Mouse (Mus musculus): ENCODE results near the gene Tjp2. TPM values are rescaled to one million over a fixed set of nuclear protein-coding genes. Genes with fewer than 3 reads are reported as not detected.
"Not testable (repeated sequence)": the region's sequence is repeated elsewhere in the genome, so short reads cannot be mapped to it uniquely, and the experiment has no call there.

Tjp2 gene
- total RNA-seq, 4 experiments from 2014 or later: 2.6 to 4.6 (median 4.0) TPM

- DNase-seq (ENCODE audit: low spot score in 2 of 2): no peak
Observed at GRCm38 (mm10) chr19:24221455-24221854, 3.4 kb downstream of the Tjp2 start.

- no peak for DNase-seq (ENCODE audit: low spot score in 2 of 2)
Observed at GRCm38 (mm10) chr19:24220795-24221445, 3.9 kb downstream of the Tjp2 start.

- DNase-seq (ENCODE audit: low spot score in 2 of 2): no peak
Observed at GRCm38 (mm10) chr19:24219011-24219410, 5.8 kb downstream of the Tjp2 start.

GRCm38 (mm10) chr19:24218291-24218690, 6.5 kb downstream of the Tjp2 start:
- DNase-seq (ENCODE audit: low spot score in 2 of 2): no peak

GRCm38 (mm10) chr19:24217851-24218250, 7.0 kb downstream of the Tjp2 start:
- no peak for DNase-seq (ENCODE audit: low spot score in 2 of 2)

- DNase-seq (ENCODE audit: low spot score in 2 of 2): no peak
Observed at GRCm38 (mm10) chr19:24216771-24217170, 8.1 kb downstream of the Tjp2 start.

GRCm38 (mm10) chr19:24214939-24215338, 9.9 kb downstream of the Tjp2 start:
- DNase-seq (ENCODE audit: low spot score in 2 of 2): no peak

GRCm38 (mm10) chr19:24213299-24213698, 11.5 kb downstream of the Tjp2 start:
- no peak for DNase-seq (ENCODE audit: low spot score in 2 of 2)

GRCm38 (mm10) chr19:24212552-24213249, 12.1 kb downstream of the Tjp2 start:
- DNase-seq (ENCODE audit: low spot score in 2 of 2): no peak

GRCm38 (mm10) chr19:24211168-24211567, 13.7 kb downstream of the Tjp2 start:
- DNase-seq (ENCODE audit: low spot score in 2 of 2): no peak

- no peak for DNase-seq (ENCODE audit: low spot score in 2 of 2)
Observed at GRCm38 (mm10) chr19:24209516-24209915, 15.3 kb downstream of the Tjp2 start.

- no peak for DNase-seq (ENCODE audit: low spot score in 2 of 2)
Observed at GRCm38 (mm10) chr19:24207967-24208366, 16.9 kb downstream of the Tjp2 start.

GRCm38 (mm10) chr19:24205001-24205400, 19.8 kb downstream of the Tjp2 start:
- DNase-seq (ENCODE audit: low spot score in 2 of 2): no peak

GRCm38 (mm10) chr19:24201848-24202247, 23.0 kb downstream of the Tjp2 start:
- no peak for DNase-seq (ENCODE audit: low spot score in 2 of 2)

GRCm38 (mm10) chr19:24200566-24200965, 24.3 kb downstream of the Tjp2 start:
- no peak for DNase-seq (ENCODE audit: low spot score in 2 of 2)

GRCm38 (mm10) chr19:24198676-24199303, 26.0 kb downstream of the Tjp2 start:
- DNase-seq (ENCODE audit: low spot score in 2 of 2): no peak

- DNase-seq (ENCODE audit: low spot score in 2 of 2): no peak
Observed at GRCm38 (mm10) chr19:24197338-24197737, 27.5 kb downstream of the Tjp2 start.

- no peak for DNase-seq (ENCODE audit: low spot score in 2 of 2)
Observed at GRCm38 (mm10) chr19:24195224-24195623, 29.6 kb downstream of the Tjp2 start.

- no peak for DNase-seq (ENCODE audit: low spot score in 2 of 2)
Observed at GRCm38 (mm10) chr19:24194216-24194615, 30.6 kb downstream of the Tjp2 start.

- no peak for DNase-seq (ENCODE audit: low spot score in 2 of 2)
Observed at GRCm38 (mm10) chr19:24192946-24193345, 31.9 kb downstream of the Tjp2 start.

GRCm38 (mm10) chr19:24187791-24188190, 37.0 kb downstream of the Tjp2 start:
- no peak for DNase-seq (ENCODE audit: low spot score in 2 of 2)

GRCm38 (mm10) chr19:24187358-24187757, 37.5 kb downstream of the Tjp2 start:
- not testable (repeated sequence) for DNase-seq (ENCODE audit: low spot score in 2 of 2)
